29 mouse cellular contexts compared by ENCODE assay signal in genomic region chr9:90045191-90045590, GRCm38 (mm10).
"Had no signal": no experiment of that assay in that cellular context is flagged by ENCODE, and none has a peak within 500 bp of the region (broad histone marks: within the 10 kb centered on the region; RNA-seq: fewer than 3 reads in every experiment).

No protein-coding gene starts in this region.

- ATAC-seq: forebrain, embryonic 13.5 days; forebrain, embryonic 14.5 days; forebrain, embryonic 15.5 days; forebrain, embryonic 16.5 days; forebrain, postnatal 0 days had no signal

- H3K9ac ChIP-seq: embryonic facial prominence, embryonic 12.5 days; embryonic facial prominence, embryonic 13.5 days; embryonic facial prominence, embryonic 15.5 days; forebrain, embryonic 12.5 days; forebrain, embryonic 13.5 days; forebrain, embryonic 15.5 days; forebrain, postnatal 0 days had no signal

- H3K27me3 ChIP-seq: embryonic facial prominence, embryonic 12.5 days; embryonic facial prominence, embryonic 13.5 days; embryonic facial prominence, embryonic 15.5 days; forebrain, embryonic 12.5 days; forebrain, embryonic 13.5 days; forebrain, embryonic 15.5 days had no signal

- H3K4me1 ChIP-seq: embryonic facial prominence, embryonic 10.5 days; embryonic facial prominence, embryonic 12.5 days; embryonic facial prominence, embryonic 13.5 days; embryonic facial prominence, embryonic 15.5 days; forebrain, embryonic 12.5 days; forebrain, embryonic 13.5 days; forebrain, embryonic 15.5 days had no signal

- H3K4me2 ChIP-seq: embryonic facial prominence, embryonic 12.5 days; embryonic facial prominence, embryonic 13.5 days; embryonic facial prominence, embryonic 15.5 days; forebrain, embryonic 12.5 days; forebrain, embryonic 13.5 days; forebrain, embryonic 15.5 days had no signal

- H3K9me3 ChIP-seq: embryonic facial prominence, embryonic 12.5 days; embryonic facial prominence, embryonic 15.5 days; forebrain, embryonic 13.5 days; forebrain, embryonic 15.5 days had no signal

- H3K4me3 ChIP-seq: embryonic facial prominence, embryonic 10.5 days; embryonic facial prominence, embryonic 12.5 days; embryonic facial prominence, embryonic 13.5 days; embryonic facial prominence, embryonic 15.5 days; erythroblast, embryonic 14.5 days; forebrain, embryonic 10.5 days; forebrain, embryonic 12.5 days; forebrain, embryonic 13.5 days; forebrain, embryonic 15.5 days; gastrocnemius, adult 2 months; heart, adult 2 months had no signal

- H3K36me3 ChIP-seq: embryonic facial prominence, embryonic 10.5 days; embryonic facial prominence, embryonic 12.5 days; embryonic facial prominence, embryonic 13.5 days; embryonic facial prominence, embryonic 15.5 days; forebrain, embryonic 10.5 days; forebrain, embryonic 12.5 days; forebrain, embryonic 15.5 days had no signal

- DNase-seq: cerebellum, adult 2 months; cerebellum, adult 8-10 months; cerebellum, adult 9-10 months; cerebellum, adult 9-11 months; cerebellum, postnatal 10 days; cerebellum, postnatal 14 days; cerebellum, postnatal 25 days; cerebellum, postnatal 36 days; embryo, embryonic 11 days; forebrain, postnatal 0 days; gastrocnemius, adult 2 months; gastrocnemius, postnatal 10 days; gastrocnemius, postnatal 14 days; gastrocnemius, postnatal 25 days; gastrocnemius, postnatal 36 days; heart, adult 11 months; heart, adult 18-20 months; heart, adult 2 months had no signal

- H3K27ac ChIP-seq: embryonic facial prominence, embryonic 10.5 days; embryonic facial prominence, embryonic 12.5 days; embryonic facial prominence, embryonic 13.5 days; embryonic facial prominence, embryonic 15.5 days; forebrain, embryonic 10.5 days; forebrain, embryonic 12.5 days; forebrain, embryonic 13.5 days; forebrain, embryonic 15.5 days; gastrocnemius, adult 2 months; heart, adult 2 months had no signal
